Mouse (Mus musculus): ENCODE data around the gene Cdc42.

The Cdc42 gene

DNA sequence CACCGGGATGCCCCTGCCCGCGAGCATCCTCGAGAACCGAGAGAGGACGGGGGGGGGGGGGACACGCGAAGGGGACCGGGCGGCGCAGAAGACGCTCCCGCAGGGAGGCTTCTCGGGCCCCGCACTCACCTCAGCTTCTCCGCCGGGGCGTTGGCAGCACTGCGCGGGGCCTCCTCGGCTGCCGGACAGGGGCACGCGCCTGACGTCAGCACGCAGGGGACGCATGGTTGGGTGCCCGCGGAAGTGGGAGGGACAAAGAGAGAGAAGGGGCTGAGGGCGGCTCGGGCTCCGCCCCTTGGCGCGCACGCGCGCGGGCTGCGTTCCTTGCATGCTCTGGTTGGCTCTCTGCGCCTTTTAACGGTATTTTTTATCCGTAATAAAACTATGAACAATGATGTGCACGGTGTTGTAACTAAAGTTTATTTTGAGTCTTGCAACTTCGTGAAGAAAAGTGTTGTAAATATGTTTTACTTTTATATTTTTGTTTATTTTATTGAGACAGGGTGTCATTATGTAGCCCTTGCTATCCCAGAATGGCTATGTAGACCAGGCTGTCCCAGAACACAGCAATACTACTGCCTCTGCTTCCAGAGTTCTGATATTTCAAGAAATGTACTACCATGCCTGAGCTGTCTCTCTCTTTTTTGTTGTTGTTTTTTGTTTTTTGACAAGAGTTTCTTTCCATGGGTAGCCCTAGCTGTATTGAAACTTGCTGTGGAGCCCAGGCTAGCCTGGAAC, at the start of gene Cdc42:
Cdc42 (minus strand) TSS at position 204 of the 738 bp plus-strand sequence.
- DNase-seq (ENCODE audit: inconsistent age in 2 of 2, low spot score in 1 of 2) = peak; percentile 99

DNA sequence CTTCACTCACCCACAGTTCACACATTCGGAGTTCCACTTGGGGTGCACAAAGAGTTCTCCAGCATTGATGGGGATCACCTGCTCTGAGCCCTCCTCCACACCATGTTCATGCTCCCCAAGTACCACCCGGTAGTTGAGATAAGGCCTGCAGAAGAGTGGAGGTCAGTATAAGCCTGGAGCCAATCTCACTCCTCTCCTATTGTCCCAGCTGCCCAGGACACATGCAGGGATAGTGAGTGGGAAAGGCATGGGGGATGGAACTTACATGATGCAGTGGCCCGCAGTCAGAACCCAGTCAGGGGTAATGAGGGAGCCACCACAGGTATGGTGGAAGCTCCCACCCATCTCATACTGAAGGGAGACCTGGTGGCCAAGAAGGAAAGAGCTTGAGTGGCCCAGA, 48.1 kb upstream of the Cdc42 start:
- DNase-seq (ENCODE audit: inconsistent age in 2 of 2, low spot score in 1 of 2) = no peak

DNA sequence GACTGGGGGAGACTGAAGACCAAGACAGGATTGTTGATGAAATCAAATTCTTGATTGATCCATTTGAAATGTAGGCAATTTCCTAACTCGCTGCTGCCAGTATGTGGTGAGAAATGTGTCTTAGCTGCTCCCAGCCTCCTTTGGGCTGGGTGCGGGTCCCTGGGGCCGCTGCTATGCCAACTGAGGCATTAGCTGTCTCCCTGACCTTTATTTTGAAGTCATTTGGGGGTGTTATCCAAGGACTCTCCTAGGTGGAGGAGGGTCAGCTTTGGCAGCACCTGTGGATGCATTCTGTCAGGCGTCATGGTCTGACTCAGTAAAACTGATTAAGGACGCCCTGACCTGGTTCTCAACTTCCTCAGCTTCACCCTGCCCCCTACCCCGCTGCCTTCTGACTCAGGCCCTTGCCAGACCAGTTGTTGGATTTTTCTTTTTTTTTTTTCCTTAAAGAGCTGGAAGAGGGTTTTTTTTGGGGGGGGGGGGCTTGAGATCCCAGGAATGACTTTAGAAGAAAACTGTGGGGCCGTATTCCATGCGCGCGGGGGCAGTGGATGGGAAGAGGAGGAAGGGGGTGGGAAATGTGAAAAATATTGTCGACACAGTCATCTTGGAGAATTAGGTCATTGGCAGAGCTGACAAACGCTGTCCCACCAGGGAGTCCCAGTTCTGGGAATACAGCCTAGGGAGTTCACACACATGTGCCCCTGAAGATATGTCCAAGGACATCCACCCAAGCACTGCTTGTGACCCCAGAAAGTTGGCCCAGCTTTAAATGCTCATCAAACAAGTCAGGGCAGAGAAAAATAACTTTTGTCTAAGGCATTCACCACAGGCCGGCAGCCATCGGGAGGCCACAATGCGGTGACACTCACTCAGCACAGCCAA, 39.4 kb upstream of the Cdc42 start:
- peak; percentile 84 to 90 for DNase-seq (ENCODE audit: inconsistent age in 2 of 2, low spot score in 1 of 2)

DNA sequence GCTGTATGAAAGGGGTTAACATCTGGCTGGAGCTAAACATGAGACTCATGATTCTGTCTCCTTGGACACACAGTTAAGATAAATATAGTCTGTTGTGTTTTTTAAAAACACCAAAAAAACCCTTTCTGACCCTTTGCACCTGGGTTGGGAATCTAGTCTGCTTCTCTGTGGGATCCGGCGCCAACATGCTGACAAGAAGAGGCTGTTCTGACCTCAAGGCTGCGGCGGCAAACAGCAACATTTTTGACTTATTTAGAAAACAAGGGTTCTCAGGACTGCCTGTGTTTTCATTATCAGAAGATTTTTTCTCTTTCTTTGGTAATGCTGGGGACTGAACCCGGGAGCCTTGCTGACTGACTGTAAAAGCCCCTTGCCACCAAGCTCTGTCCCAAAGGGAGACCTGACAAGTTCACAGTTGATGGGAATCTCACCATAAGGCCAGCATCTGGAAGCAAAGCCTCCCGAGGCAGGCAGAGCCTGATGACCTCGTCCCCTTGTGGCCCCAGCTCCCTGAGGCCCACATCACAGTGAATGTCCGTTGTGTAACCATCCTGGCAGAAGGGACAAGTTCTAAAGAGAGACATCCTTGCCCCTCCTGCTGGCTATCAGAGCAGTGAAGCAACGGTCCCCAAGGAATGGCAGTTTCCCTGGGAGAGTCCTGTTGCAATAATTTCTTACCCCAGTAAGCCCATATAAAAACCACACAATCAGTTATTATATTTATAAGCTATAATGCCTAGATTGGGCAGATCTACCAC, 36.0 kb upstream of the Cdc42 start:
- peak; percentile 58 to 78 for DNase-seq (ENCODE audit: inconsistent age in 2 of 2, low spot score in 1 of 2)

DNA sequence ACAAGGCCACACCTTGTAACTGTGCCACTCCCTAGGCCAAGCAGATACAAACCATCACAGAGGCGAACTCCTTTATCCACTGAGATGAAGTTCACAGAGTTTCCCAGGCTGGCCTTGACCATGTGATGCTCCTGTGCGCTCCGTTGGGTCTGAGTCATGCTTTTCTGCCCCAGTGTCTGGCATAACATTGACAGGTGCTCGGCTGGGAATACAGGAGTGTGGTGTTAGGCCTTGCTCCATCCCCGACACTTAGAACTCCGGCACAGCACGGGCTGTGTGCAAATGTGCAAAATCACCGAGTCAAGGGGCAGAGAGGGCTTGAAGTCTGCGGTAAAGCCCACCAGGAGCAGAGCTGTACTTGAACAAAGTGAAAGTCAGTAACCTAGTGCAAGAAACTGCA, 35.4 kb upstream of the Cdc42 start:
- peak; percentile 76 to 86 for DNase-seq (ENCODE audit: inconsistent age in 2 of 2, low spot score in 1 of 2)

DNA sequence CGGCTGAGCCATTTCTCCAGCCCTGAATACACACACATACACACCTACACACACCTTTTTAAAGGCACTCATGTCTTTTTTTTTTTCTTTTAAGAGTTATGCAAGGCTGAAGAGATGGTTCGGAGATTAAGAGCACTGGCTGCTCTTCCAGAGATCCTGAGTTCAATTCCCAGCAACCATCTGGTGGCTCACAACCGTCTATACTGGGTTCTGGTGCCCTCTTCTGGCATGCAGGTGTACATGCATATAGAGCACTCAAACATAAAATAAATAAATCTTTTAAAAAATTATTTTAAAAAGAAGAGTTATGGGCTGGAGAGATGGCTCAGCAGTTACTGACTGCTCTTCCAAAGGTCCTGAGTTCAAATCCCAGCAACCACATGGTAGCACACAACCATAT, 33.8 kb upstream of the Cdc42 start:
- no peak for DNase-seq (ENCODE audit: inconsistent age in 2 of 2, low spot score in 1 of 2)

DNA sequence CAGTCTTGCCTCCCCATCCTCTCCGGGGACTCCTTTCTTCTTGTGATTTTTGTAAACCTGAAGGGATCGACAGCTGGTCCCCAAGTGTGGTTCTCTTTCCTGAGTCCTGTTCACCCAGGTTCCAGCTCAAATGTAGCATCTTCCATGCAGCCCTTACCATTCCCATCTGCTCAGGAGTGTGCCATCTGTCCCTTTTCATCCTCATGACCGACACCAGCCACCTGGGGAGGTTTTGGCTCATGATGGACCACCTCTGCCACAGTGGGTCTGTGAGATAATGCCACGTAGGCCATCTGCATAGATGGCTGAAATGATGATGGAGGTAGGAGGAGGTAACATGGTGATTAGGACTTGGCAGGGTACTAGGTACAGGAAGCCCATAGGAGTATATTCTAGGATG, 32.7 kb upstream of the Cdc42 start:
- no peak for DNase-seq (ENCODE audit: inconsistent age in 2 of 2, low spot score in 1 of 2)

DNA sequence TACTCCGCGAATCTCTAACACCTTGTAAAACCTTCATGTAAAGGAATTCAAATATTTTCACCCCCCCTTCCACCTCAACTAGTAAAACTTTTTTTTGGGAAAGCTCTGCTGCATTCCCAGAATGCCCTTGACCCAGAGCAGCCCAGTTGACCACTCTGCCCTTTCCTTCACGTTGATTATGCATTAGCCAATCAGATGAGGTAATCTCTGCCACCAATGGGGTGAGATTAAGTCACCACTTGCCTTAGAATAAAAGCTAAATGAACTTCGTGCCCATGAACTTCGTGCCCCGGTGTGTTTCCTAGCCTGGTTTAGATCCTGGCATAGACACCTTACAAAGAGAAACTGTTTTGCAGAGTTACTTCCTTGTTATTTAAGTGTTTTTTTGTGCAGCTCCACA, 31.5 kb upstream of the Cdc42 start:
- DNase-seq (ENCODE audit: inconsistent age in 2 of 2, low spot score in 1 of 2) = peak in 1 of 2 experiments; percentile 81

DNA sequence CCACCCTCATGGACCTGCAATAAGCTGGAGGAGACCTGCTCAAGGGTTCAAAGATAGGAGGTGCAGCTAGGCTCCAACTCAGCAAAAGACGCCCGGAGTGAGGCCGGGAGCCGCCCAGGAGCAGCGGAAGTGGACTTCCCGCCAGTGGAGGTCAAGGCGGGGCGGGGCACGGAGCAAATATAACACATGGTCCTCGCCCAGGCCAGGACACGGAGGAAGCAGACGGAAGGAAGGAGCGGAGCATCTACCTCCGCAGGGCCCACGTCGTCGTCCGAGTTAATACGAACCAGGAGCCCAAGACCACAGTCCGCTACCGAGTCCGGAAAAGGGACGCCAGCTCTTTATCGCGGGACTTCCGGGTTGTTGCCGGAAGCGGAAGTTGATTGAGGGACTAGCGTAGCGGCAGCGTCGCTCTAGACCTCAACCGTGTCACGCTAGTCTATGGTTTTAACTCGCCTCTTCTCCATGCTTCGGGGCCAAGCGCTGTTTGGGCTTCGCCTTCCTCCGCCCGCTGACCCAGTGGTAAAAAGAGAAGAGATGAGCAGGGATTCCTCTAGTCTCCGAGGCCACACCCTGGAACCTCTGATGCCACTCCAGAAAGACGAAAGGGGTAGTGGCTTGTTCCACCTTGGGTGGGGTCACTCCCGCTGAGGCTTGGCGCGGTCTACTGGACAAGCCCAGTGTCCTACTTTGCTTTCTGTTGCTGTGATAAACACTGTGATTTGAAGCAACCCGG, 30.7 kb upstream of the Cdc42 start:
- peak; percentile 89 to 97 for DNase-seq (ENCODE audit: inconsistent age in 2 of 2, low spot score in 1 of 2)

DNA sequence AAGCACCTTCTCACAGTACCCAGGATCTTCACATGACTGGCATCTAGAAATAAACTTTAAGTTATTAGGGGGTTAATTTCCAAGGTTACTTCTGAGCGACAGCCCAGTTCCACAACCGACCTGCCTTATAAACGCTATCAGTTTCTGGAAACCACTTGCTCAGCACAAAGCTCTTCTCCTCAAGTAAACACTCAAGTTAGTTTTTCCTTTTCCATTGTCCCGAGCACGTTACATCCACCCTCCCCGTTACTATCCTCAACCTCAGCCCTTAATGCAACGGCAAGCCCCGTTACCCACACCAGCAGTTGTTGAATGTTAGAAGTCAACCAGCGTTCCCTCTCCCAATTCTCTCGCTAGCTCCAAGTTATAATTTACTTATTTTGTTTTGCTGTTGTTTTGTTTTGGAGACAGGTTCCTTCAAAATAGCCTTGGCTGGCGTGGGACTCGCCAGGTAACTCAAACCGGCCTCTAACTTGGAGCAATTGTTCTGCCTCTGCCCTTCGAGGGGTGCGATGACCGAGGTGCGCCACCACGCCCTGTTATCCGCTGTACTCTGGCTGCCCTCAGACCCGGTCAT, 30.1 kb upstream of the Cdc42 start:
- DNase-seq (ENCODE audit: inconsistent age in 2 of 2, low spot score in 1 of 2) = no peak

DNA sequence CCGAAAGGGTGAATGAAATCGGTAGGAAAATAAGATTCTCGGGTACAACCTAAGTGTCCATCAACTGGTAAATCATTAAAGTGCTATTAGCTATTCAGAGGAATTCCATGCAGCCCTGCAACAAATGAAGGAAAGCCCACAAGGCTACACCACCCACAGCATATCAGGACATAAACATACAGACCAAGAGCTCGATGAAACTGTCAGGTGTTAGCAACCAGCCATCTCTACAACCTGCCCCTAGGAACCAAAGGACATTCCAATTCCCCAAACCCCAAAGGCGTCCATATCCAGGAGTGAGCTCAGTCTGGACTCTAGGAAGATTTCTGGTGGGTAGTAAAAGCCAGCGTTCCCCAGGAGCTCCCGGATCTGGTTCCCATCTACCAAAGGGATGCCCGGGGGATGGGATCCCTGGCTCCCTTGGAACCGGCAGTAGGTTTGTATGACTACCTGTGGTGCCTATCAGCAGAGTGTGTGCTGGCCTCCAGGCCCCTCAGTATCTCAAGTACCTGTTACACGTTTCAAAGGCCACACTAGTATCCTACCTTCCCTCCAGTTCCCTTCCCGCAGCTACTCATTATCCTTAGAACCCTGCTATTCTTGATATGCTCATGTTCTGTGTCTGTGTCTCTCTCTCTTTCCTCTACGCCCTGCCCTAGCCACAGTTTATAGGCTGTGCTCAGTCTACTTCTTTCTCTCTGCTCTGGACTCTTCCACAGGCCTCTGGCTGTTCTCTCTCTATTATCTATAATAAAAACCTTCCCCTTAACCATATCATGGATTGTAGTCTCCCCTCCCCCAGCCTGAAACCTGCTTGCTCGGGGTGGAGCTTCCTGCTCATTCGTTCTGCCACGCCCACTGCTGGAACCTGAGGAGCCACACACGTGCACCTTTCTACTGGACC, 23.4 kb upstream of the Cdc42 start:
- DNase-seq (ENCODE audit: inconsistent age in 2 of 2, low spot score in 1 of 2) = peak in 1 of 2 experiments; percentile 29

DNA sequence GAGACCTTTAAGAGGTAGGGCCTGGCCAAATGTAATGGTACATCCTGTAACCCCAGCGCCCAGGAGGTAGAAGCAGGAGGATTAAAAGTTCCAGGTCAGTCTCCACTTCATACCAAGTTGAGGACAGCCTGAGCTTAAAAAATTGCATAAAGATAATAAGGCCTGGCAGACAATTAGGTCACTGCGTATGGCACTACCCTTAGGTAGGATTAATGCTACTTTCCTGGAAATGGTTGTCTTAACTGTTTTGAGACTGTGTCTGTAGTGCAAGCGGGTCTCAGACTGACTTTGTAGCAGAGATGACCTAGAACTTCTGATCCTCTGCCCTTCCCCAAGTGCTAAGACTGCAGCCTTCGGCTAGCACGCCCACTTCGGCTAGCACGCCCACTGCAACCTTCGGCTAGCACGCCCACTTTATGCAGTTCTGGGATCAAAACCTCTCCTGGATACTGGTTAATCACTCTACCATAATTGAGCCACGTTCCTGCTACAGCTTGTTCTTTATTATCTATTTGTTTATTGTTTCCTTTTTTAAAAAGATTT, 22.3 kb upstream of the Cdc42 start:
- no peak for DNase-seq (ENCODE audit: inconsistent age in 2 of 2, low spot score in 1 of 2)

DNA sequence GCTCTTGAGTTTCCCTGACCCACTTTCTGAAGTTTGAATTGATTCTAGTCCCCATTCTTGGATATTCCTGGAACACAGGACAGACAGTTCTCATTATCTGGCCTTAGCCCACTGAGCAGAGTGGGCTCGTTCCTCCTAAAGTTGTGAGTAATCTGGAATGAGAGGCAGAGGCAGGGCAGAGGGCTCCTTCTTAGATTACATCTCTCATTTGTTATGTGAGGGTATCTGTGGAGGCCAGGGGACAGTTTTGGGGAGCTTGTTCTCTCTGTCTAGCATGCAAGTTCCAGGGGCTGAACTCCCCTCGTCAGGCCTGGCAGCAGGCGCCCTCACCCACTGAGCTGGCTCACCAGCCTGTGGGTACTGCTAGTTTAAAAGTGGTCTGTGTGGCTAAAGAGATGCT, 21.6 kb upstream of the Cdc42 start:
- no peak for DNase-seq (ENCODE audit: inconsistent age in 2 of 2, low spot score in 1 of 2)

DNA sequence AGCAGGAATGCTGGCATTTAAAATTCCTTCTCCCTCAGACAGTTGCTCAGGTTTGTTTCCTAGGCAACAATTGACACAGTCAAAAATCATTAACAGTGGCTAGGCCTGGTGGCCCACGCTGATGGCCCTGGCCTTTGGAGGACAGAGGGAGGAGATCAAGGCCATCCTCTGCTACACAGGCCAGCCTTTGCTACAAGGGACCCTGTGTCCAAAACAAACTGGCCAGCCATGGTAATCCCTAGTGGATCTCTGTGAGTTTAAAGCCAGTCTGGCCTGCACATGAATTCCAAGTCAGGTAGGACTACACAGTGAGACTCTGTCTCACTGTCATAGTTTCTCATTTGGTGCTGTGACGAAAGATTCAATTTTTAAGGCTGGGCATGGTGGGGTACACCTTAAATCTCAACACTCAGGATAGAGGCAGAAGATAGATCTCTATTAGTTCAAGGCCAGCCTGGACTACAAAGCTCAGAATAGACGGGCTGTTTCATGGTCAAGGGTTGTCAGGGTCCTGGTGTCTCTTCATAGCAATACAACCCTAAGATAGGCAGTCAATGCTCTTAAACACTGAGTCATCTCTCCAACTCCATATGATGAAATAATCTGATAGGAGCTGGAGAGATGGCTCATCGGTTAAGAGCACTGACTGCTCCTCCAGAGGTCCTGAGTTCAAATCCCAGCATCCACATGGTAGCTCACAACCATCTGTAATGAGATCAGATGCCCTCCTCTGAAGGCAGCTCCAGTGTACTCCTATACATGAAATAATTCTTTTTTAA, 20.2 kb upstream of the Cdc42 start:
- DNase-seq (ENCODE audit: inconsistent age in 2 of 2, low spot score in 1 of 2) = peak; percentile 62 to 79

DNA sequence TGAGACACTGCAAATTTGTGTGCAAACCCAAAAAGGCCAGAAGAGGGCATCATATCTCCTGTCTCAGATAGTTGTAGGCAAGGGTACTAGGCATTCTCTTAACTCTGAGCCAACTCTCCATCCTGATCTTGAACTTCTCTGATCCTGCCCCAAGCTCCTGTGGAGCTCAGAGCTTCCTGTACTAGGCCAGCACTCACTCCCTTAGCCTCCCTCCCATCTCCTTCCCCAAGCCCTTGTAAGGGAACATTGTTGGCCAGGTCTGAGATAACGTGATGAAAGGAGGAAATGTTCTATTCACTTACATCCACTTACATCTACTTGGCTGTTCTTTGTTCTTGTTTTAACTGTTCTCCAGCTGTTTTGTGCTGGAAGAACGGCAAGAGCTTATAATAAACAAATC, 19.3 kb upstream of the Cdc42 start:
- no peak for DNase-seq (ENCODE audit: inconsistent age in 2 of 2, low spot score in 1 of 2)

DNA sequence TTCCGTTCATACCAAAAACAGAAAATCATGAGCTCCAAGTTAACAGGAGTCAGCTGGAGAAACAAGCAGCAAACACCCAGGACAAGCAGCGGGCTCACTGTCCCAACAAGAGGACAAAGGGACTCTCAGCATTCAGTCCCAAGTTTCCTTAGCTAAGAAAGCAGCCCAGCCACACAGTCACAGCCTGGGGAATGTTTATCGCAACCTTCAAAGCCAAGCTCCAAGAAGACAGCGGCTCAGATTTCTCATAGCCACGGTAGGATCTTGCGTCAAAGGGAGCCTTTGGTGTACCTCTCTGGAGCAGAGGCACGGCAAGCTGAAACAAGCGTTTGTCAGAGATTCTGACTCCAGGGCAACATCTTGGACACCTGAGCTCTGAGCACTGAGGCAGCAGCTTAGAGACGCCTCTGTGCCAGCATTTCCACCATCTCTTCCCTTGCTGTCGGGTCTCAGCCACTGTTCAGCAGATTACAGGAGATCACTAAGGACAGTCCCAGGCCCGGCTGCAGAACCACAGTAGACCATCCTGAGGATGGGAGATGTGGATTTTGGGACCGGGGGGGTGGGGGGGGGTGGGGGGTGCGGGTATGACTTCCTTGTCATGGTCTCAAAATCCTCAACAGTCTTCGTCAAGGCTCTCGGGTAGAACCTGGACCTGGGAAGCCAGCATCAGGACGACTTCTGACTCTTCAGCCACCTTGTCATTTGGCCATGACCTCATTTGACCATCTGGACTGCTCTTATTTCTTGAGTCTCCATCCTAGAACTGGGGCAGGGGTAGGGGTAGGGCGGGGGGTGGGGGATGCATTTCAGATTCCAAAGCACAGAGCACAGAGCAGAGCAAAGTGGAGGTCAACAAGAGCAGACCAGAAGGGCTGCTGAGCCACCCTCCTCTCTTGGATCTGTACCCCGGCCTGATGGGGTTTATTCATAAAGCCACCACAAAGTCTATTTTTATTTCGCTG, 18.1 kb upstream of the Cdc42 start:
- peak; percentile 62 to 82 for DNase-seq (ENCODE audit: inconsistent age in 2 of 2, low spot score in 1 of 2)

DNA sequence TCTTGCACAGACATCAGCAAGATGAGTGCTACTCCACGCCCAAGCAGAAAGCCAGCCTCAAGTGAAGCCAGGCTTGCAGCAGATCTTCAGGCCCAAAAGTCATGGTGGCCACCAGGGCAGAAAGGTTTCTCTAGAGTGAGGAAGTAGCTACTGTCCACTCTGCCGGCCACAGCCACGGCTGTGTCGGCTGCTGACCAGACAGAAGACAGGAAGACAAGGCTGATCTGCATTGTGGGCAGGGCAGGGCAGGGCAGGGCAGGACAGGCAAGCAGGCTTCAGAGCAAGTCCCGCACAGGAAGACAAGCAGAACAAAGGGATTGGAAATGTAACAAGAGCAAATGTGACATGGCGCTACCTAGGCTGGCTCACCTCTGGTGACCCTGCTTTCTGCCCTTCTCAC, 16.2 kb upstream of the Cdc42 start:
- DNase-seq (ENCODE audit: inconsistent age in 2 of 2, low spot score in 1 of 2) = peak in 1 of 2 experiments; percentile 68

Measured in adrenal gland, adult (tissue).